Mouse (Mus musculus): ENCODE results near the gene Rnf111. TPM values are rescaled to one million over a fixed set of nuclear protein-coding genes. Genes with fewer than 3 reads are reported as not detected.

Rnf111 gene
- polyA plus RNA-seq (2017; shearing (Covaris generic)) = 10 to 100 TPM; 40.8 to 49.0 TPM

GRCm38 (mm10) chr9:70503626-70504041 lies at the start of gene Rnf111:
TSS of gene Rnf111 (minus strand) at chr9:70503725.

GRCm38 (mm10) chr9:70542305-70543041 lies 38.9 kb upstream of the Rnf111 start, which contains the start of gene Sltm:
TSS of gene Sltm (plus strand) at chr9:70542754.

GRCm38 (mm10) chr9:70421257-70422056 lies 82.1 kb downstream of the Rnf111 start, which contains the start of gene Ccnb2:
TSS of gene Ccnb2 (minus strand) at chr9:70421547.

Other genes with a start within 250 kb of the Rnf111 start
- gene Ccnb2, start 82.2 kb downstream of the Rnf111 start, polyA plus RNA-seq (2017; shearing (Covaris generic)) = 10 to 100 TPM; 40.2 to 49.1 TPM
- 100 to 1,000 TPM; 106 to 122 TPM for gene Sltm, start 39.0 kb upstream of the Rnf111 start, polyA plus RNA-seq (2017; shearing (Covaris generic))
- 1 to 10 TPM; 6.1 to 7.7 TPM for gene Gm10642, start 152.5 kb upstream of the Rnf111 start, polyA plus RNA-seq (2017; shearing (Covaris generic))
- gene Mindy2, start 153.4 kb upstream of the Rnf111 start, polyA plus RNA-seq (2017; shearing (Covaris generic)) = 10 to 100 TPM; 79.7 to 90.9 TPM
- 10 to 100 TPM; 73.0 to 92.8 TPM for gene Adam10, start 175.3 kb upstream of the Rnf111 start, polyA plus RNA-seq (2017; shearing (Covaris generic))

Measured in activated CD4-positive, CD25-positive, alpha-beta regulatory T cell (primary cell).